Mouse (Mus musculus): ENCODE measurements at regions not wholly inside any gene's neighbourhood (a gene's known extent, or its start where the extent isn't known, plus 50 kb on each side); places are given as distances from the start of the nearest gene placed in this dataset.
"Not testable (repeated sequence)": the region's sequence is repeated elsewhere in the genome, so short reads cannot be mapped to it uniquely, and the experiment has no call there.

GRCm38 (mm10) chr9:82484341-82484740 lies 345.0 kb upstream of the Irak1bp1 start:
- no peak for ATAC-seq (ENCODE audit: poor library complexity, severe bottlenecking)

DNA sequence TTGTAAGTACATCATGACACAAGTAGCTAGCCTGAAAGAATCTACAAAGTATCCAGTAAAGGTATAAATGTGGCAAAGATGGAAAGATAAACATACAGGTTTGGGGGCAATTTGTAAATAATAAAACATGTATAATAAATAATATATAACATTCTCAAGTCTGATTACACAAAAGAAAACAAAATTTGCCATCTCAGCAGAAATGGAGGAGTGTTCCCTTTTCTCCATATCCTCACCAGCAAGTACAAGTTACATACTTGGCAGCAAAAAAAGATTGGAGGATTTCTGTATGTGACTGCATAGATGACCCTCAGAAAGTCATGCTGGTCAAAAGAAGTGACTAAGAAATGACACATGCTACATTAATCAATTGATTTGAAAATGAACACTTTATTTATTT lies 335.9 kb upstream of the Irak1bp1 start:
- no peak for ATAC-seq (ENCODE audit: poor library complexity, severe bottlenecking)

- no peak for ATAC-seq (ENCODE audit: poor library complexity, severe bottlenecking)
Observed at GRCm38 (mm10) chr9:82510014-82510413, 319.3 kb upstream of the Irak1bp1 start.

DNA sequence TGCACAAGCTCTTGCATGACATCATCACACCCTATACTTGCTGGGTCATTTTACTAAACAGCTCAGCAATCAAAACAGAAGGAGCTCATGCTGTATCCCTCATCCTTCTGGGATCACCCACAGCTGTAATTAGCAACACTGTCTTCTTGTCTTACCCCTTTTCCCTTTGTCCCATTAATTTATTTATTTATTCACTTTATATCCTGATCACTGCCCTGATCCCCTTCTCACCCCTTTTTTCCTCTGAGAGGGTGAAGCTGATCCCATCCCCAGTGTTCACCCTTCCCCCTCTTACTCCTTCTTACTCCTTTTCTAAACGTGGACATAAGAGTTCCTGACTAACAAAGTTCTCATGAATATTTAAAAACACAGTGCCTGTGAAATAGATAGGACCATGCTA lies 310.3 kb upstream of the Irak1bp1 start:
- no peak for ATAC-seq (ENCODE audit: poor library complexity, severe bottlenecking)

DNA sequence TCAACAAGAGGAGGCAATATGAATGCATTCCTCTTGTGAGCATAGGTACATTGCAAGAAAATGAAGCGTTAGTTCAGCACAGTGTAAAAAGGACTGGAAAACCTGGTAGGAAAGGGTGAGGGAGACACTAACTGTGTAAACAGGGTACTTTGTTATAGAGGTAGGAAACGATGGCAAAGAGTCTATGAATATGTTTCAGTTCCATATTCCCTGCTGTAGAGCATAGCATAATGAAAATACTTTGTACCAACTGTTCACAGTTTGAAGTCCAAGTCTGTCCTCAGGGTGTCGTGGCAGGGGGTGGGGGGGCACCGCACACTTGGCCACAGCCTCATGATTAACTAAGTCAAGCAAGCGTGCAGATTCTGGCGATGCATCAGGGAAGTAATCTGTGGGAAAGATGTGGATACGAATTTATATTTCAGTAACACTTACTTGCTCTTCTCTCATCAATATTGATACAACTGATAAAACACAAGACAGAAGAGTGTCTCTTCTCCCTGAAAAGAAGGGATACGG lies 301.4 kb upstream of the Irak1bp1 start:
- no peak for ATAC-seq (ENCODE audit: poor library complexity, severe bottlenecking)

GRCm38 (mm10) chr9:82552726-82553125 lies 276.6 kb upstream of the Irak1bp1 start:
- ATAC-seq (ENCODE audit: poor library complexity, severe bottlenecking) = no peak

- no peak for ATAC-seq (ENCODE audit: poor library complexity, severe bottlenecking)
Observed at GRCm38 (mm10) chr9:82553213-82553612, 276.1 kb upstream of the Irak1bp1 start.

DNA sequence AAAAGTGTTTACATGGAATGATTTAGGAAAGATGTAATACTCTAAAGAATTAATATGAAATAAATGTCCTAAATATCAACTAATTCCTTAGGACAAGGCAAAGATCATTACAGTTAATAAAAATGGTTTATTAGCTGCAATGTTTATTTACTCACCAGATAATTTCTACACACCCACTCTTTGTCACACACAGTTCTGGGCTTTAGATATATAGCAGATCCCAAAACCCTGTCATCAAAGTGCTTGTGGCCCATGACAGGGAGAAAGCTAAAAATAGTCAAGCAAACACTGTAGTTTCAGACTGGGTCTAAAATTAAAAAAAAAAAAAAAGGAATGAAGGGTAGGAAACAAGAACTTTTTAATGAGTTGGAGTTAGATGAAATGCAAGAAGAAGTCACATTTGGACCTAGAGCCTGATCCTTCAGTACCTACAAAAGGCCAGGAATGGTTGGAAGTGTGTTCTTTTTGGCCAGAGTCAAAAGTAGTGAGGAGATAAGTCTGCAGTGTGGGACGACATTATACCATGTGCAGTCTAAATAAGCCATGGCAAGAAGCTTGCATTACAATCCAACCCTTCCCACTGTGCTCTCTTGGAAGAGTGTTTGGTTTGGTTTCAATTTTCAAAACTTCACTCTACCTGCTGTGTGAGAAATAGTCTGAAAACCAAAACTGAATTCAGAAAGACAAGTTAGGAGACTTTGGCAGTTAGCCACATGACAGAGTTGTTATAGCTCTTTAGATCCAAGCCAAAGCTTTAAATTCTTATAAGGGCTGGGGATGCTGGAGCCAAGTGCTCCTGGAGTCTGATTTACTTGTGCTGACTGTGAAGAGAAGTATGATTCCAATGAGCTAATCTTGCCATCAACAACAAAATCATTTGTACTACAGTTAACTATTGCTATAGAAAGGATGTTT lies 266.5 kb upstream of the Irak1bp1 start:
- ATAC-seq (ENCODE audit: poor library complexity, severe bottlenecking) = no peak

- ATAC-seq (ENCODE audit: poor library complexity, severe bottlenecking) = no peak
Observed at GRCm38 (mm10) chr9:82581373-82582018, 247.8 kb upstream of the Irak1bp1 start.

GRCm38 (mm10) chr9:82609111-82609510 lies 220.2 kb upstream of the Irak1bp1 start:
- no peak for ATAC-seq (ENCODE audit: poor library complexity, severe bottlenecking)

GRCm38 (mm10) chr9:82609946-82610345 lies 219.4 kb upstream of the Irak1bp1 start:
- ATAC-seq (ENCODE audit: poor library complexity, severe bottlenecking) = no peak

DNA sequence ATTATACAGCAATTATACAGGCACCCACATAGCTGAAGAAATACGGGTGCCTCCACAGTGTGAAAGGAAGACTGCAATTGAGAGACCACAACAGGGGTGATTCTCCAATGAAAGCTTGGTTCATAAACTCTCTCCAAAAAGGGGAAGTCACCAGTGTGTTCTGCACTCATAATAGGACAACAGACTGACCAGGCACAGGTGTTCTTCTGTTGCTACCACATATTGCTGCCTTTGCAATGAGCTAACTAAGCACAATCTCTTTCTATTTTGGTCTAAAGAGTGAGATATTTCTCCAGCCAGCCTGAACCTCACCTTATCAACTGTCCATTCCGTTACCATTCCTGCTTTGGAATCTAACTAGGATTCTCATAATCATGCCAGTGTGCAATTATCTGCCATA lies 216.8 kb upstream of the Irak1bp1 start:
- no peak for ATAC-seq (ENCODE audit: poor library complexity, severe bottlenecking)

DNA sequence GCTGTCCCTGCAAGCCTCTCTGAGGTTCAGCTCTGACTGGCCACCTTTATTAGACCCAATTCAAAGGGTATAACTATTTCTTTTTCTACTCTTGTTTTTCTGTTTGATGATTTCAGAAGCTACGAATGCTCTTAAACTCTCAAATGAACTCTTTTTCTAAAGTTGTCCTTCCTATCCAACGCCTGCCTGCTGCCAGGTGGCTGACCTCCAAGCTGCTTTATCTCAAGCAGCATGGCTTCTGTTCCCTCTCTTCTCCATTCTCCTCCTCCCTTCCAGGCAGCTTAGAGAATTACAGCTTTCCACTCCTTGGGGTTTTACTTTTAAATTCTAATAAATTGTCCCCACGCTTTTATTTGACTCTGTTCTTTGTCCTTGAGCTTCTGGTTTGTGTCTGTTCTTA lies 196.9 kb upstream of the Irak1bp1 start:
- no peak for ATAC-seq (ENCODE audit: poor library complexity, severe bottlenecking)

DNA sequence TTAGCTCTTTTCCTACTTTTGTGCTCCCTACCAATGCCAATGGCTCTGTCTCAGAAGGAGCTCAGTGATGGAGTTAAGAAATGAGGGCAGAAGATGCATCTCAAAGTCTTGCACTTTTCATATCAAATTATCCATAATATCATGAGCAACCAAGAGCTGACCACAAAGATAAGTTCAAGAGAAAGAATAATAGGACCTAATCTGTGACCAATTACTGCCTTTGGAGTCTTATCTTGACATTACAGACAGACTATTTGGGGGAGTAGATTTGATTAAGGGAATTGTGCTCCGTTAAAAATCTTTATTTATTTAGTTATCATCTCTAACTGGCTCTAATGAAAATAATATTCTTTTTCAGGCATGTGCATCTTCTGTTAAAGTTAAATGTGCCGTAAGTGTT lies 189.1 kb upstream of the Irak1bp1 start:
- ATAC-seq (ENCODE audit: poor library complexity, severe bottlenecking) = no peak

GRCm38 (mm10) chr9:82643900-82644299 lies 185.4 kb upstream of the Irak1bp1 start:
- no peak for ATAC-seq (ENCODE audit: poor library complexity, severe bottlenecking)

GRCm38 (mm10) chr9:82655511-82655910 lies 173.8 kb upstream of the Irak1bp1 start:
- ATAC-seq (ENCODE audit: poor library complexity, severe bottlenecking) = not testable (repeated sequence)

GRCm38 (mm10) chr9:82682196-82682595 lies 147.1 kb upstream of the Irak1bp1 start:
- no peak for ATAC-seq (ENCODE audit: poor library complexity, severe bottlenecking)

- no peak for ATAC-seq (ENCODE audit: poor library complexity, severe bottlenecking)
Observed at GRCm38 (mm10) chr9:82709411-82709983, 119.8 kb upstream of the Irak1bp1 start.

GRCm38 (mm10) chr9:82709991-82710593 lies 119.2 kb upstream of the Irak1bp1 start:
- ATAC-seq (ENCODE audit: poor library complexity, severe bottlenecking) = no peak

GRCm38 (mm10) chr9:82710945-82711516 lies 118.3 kb upstream of the Irak1bp1 start:
- no peak for ATAC-seq (ENCODE audit: poor library complexity, severe bottlenecking)

All from megakaryocyte, adult 5-6 weeks (primary cell).